Mouse (Mus musculus) kidney, postnatal 0 days (tissue): Measurements from ENCODE around the gene Zc3h12d. TPM values are rescaled to one million over a fixed set of nuclear protein-coding genes. Genes with fewer than 3 reads are reported as not detected.

ENCODE experiments used
- ATAC-seq: fragments of 200-750 bp; cut with Nextera tagmentation; replicated peaks from 2 replicates; pipeline ENCODE4 v1.8.0; 2017; ENCODE audit warnings: low read depth, moderate number of reproducible peaks, moderate TSS enrichment, moderate library complexity; ENCODE audit not compliant: low FRiP score
- DNase-seq: peaks from one replicate; pipeline ENCODE4 v3.0.0-alpha.2; 2016; ENCODE audit warnings: low spot score
- H3K27ac ChIP-seq: fragments of 300-500 bp; sonication (generic); 2 replicates; pipeline ENCODE4 v1.5.1; 2014; ENCODE audit warnings: mild to moderate bottlenecking
- H3K27me3 ChIP-seq: fragments of 300-500 bp; sonication (generic); 2 replicates; pipeline ENCODE4 v1.6.1; 2014; ENCODE audit warnings: low read length, mixed read lengths; ENCODE audit not compliant: insufficient read depth
- H3K36me3 ChIP-seq: fragments of 300-500 bp; sonication (generic); 2 replicates; pipeline ENCODE4 v1.6.1; 2014; ENCODE audit warnings: low read length, mixed read lengths; ENCODE audit not compliant: insufficient read depth
- H3K4me1 ChIP-seq: fragments of 300-500 bp; sonication (generic); replicated peaks from 2 replicates; pipeline ENCODE4 v1.6.1; 2014; ENCODE audit warnings: antibody characterized with exemption, low read length, mixed read lengths; ENCODE audit not compliant: insufficient read depth
- H3K4me2 ChIP-seq: fragments of 300-500 bp; sonication (generic); 2 replicates; pipeline ENCODE4 v1.6.1; 2014; ENCODE audit warnings: mild to moderate bottlenecking, low read length, moderate library complexity, mixed read lengths
- H3K4me3 ChIP-seq: fragments of 300-500 bp; sonication (generic); replicated peaks from 2 replicates; pipeline ENCODE4 v1.5.1; 2014; ENCODE audit warnings: low read depth, low read length
- H3K9ac ChIP-seq: fragments of 300-500 bp; sonication (generic); 2 replicates; pipeline ENCODE4 v1.6.1; 2014; ENCODE audit warnings: low read depth, low read length
- H3K9me3 ChIP-seq: fragments of 300-500 bp; sonication (generic); replicated peaks from 2 replicates; pipeline ENCODE4 v1.6.1; 2016; ENCODE audit warnings: low read length, inconsistent platforms, mixed read lengths
- CTCF ChIP-seq: IDR thresholded peaks from 2 replicates; pipeline ENCODE4 v1.5.1; 2016; ENCODE audit warnings: antibody characterized with exemption, low read depth, mild to moderate bottlenecking, moderate library complexity
- WGBS: fragments of 180-500 bp; shearing (Covaris S2); extraction: QIAGEN DNeasy Blood & Tissue Kit; methylation state at CpG from one replicate; pipeline ENCODE4 v1.1.7; 2014; 5-methylcytosine and 5-hydroxymethylcytosine counted together
- polyA plus RNA-seq: library from polyadenylated mRNA; unstranded; fragments of >200 nt; fragmentation: Nextera tagmentation; extraction: Ambion mirVana; gene quantifications from 2 replicates; pipeline ENCODE4 v1.2.1, GENCODE M21; 2015

The Zc3h12d gene
- 0.29 TPM in 2 replicates for polyA plus RNA-seq

GRCm38 (mm10) chr10:7832171-7832676 is at the start of gene Zc3h12d:
TSS of gene Zc3h12d (plus strand) at chr10:7832470.
- ATAC-seq = peak; percentile 82
- H3K9ac ChIP-seq = 0 out of 2 replicates have a peak within 1 kb of the TSS, but pooled peaks have one; percentile 5

GRCm38 (mm10) chr10:7787319-7787718 is 45.0 kb upstream of the Zc3h12d start:
- Histone ChIP-seq H3K9me3 (no peaks in the 10 kb centered on the region), H3K4me3 (no peak overlapping the region), H3K4me1 (no peaks in the 10 kb centered on the region), H3K27ac (no peak overlapping the region), H3K27me3 (no peaks in the 10 kb centered on the region), H3K9ac (no peak overlapping the region), H3K36me3 (peaks cover 15% of the 10 kb centered on the region; the same call in 1 of the 2 replicates), H3K4me2 (no peak overlapping the region)
- no peak for DNase-seq
- no peak for ATAC-seq
- WGBS = 27% methylated on average over 2 of the region's 2 CpGs
- TF ChIP-seq CTCF = no peak

More at GRCm38 (mm10) chr10:7832171-7832676, at the start of gene Zc3h12d:
- 0 out of 2 replicates have a peak within 1 kb of the TSS, but pooled peaks have one; percentile 16 for H3K27ac ChIP-seq
- H3K4me2 ChIP-seq = peak within 1 kb of the TSS; percentile 60
- peaks cover 6% of the 10 kb centered on the region; the same call in 1 of the 2 replicates for H3K4me1 ChIP-seq
- H3K4me3 ChIP-seq = peak within 1 kb of the TSS; percentile 23
- WGBS = under 1% methylated on average over 15 of the region's 15 CpGs
- DNase-seq = peak; percentile 54
- no peaks in the 10 kb centered on the region for H3K36me3 ChIP-seq
- no peaks in the 10 kb centered on the region for H3K9me3 ChIP-seq
- no peak for TF ChIP-seq CTCF
- H3K27me3 ChIP-seq = no peaks in the 10 kb centered on the region

GRCm38 (mm10) chr10:7792254-7792750 is 40.0 kb upstream of the Zc3h12d start:
- Histone ChIP-seq H3K4me2 (peak overlapping the region; percentile 73), H3K4me1 (peaks cover 4% of the 10 kb centered on the region; the same call in 1 of the 2 replicates), H3K36me3 (peaks cover 25% of the 10 kb centered on the region), H3K9me3 (no peaks in the 10 kb centered on the region), H3K27me3 (no peaks in the 10 kb centered on the region), H3K4me3 (peak overlapping the region; percentile 74), H3K27ac (peak overlapping the region; percentile 47; the same call in 1 of the 2 replicates), H3K9ac (peak overlapping the region; percentile 87)
- no peak for TF ChIP-seq CTCF
- DNase-seq (no peak), ATAC-seq (0 out of 2 replicates have a peak, but pooled peaks have one; percentile 11)
- under 1% methylated on average over 10 of the region's 10 CpGs for WGBS

GRCm38 (mm10) chr10:7792751-7793385 is 39.4 kb upstream of the Zc3h12d start, which contains the start of the genes Ginm1 and Ppil4:
TSS of gene Ginm1 (minus strand) at chr10:7792824.
TSS of gene Ppil4 (plus strand) at chr10:7792891.
- Histone ChIP-seq H3K27ac (peak within 1 kb of the TSS; percentile 47; the same call in 1 of the 2 replicates), H3K4me2 (peak within 1 kb of the TSS; percentile 73), H3K9me3 (no peaks in the 10 kb centered on the region), H3K27me3 (no peaks in the 10 kb centered on the region), H3K4me1 (peaks cover 4% of the 10 kb centered on the region; the same call in 1 of the 2 replicates), H3K4me3 (peak within 1 kb of the TSS; percentile 74), H3K9ac (peak within 1 kb of the TSS; percentile 87), H3K36me3 (peaks cover 29% of the 10 kb centered on the region)
- peak; percentile 92 for ATAC-seq
- no peak for TF ChIP-seq CTCF
- DNase-seq = peak; percentile 93
- under 1% methylated on average over 51 of the region's 52 CpGs for WGBS

- Histone ChIP-seq H3K4me1 (no peaks in the 10 kb centered on the region), H3K36me3 (peaks cover 56% of the 10 kb centered on the region), H3K27ac (no peak overlapping the region), H3K4me3 (no peak overlapping the region), H3K4me2 (no peak overlapping the region), H3K27me3 (no peaks in the 10 kb centered on the region), H3K9ac (no peak overlapping the region), H3K9me3 (no peaks in the 10 kb centered on the region)
- no peak for TF ChIP-seq CTCF
- WGBS = 100% methylated on average over 3 of the region's 3 CpGs
- no peak for DNase-seq
- no peak for ATAC-seq
Measured at GRCm38 (mm10) chr10:7801258-7801657, 31.0 kb upstream of the Zc3h12d start.

- H3K9me3 ChIP-seq = no peaks in the 10 kb centered on the region
- ATAC-seq (no peak), DNase-seq (no peak)
- no peak overlapping the region for H3K4me3 ChIP-seq
- no peak for TF ChIP-seq CTCF
- WGBS = 97% methylated on average over 2 of the region's 2 CpGs
- peaks cover 48% of the 10 kb centered on the region for H3K36me3 ChIP-seq
- no peak overlapping the region for H3K4me2 ChIP-seq
- no peak overlapping the region for H3K9ac ChIP-seq
- H3K4me1 ChIP-seq = no peaks in the 10 kb centered on the region
- H3K27ac ChIP-seq = no peak overlapping the region
- no peaks in the 10 kb centered on the region for H3K27me3 ChIP-seq
Measured at GRCm38 (mm10) chr10:7802519-7803140, 29.6 kb upstream of the Zc3h12d start.
